Mouse (Mus musculus) heart, embryonic 11.5 days (tissue): ENCODE measurements around the gene Ebf4. TPM values are rescaled to one million over a fixed set of nuclear protein-coding genes. Genes with fewer than 3 reads are reported as not detected.
A peak's percentile ranks its signal among the peaks of the same experiment; 100 is the strongest.
"Not testable (repeated sequence)": the region's sequence is repeated elsewhere in the genome, so short reads cannot be mapped to it uniquely, and the experiment has no call there.

Experiments
- ATAC-seq: fragments of 200-750 bp; cut with Nextera tagmentation; replicated peaks from 2 replicates; pipeline ENCODE4 v1.8.0; 2017; ENCODE audit warnings: moderate library complexity; ENCODE audit not compliant: insufficient number of reproducible peaks, low FRiP score, low TSS enrichment
- H3K27ac ChIP-seq: fragments of 300-500 bp; sonication (generic); 2 replicates; pipeline ENCODE4 v1.5.1; 2014; ENCODE audit warnings: mild to moderate bottlenecking, low read depth, low read length
- H3K27me3 ChIP-seq: fragments of 300-500 bp; sonication (generic); 2 replicates; pipeline ENCODE4 v1.6.1; 2014; ENCODE audit warnings: mild to moderate bottlenecking, low read length, mixed read lengths; ENCODE audit not compliant: control insufficient read depth, insufficient read depth
- H3K36me3 ChIP-seq: fragments of 300-500 bp; sonication (generic); 2 replicates; pipeline ENCODE4 v1.6.1; 2014; ENCODE audit warnings: mild to moderate bottlenecking, low read length, moderate library complexity, mixed read lengths; ENCODE audit not compliant: control insufficient read depth, insufficient read depth
- H3K4me1 ChIP-seq: fragments of 300-500 bp; sonication (generic); 2 replicates; pipeline ENCODE4 v1.6.1; 2014; ENCODE audit warnings: low read length; ENCODE audit not compliant: control insufficient read depth, insufficient read depth
- H3K4me2 ChIP-seq: fragments of 300-500 bp; sonication (generic); 2 replicates; pipeline ENCODE4 v1.6.1; 2014; ENCODE audit warnings: mild to moderate bottlenecking, moderate library complexity
- H3K4me3 ChIP-seq: fragments of 300-500 bp; sonication (generic); 2 replicates; pipeline ENCODE4 v1.5.1; 2014; ENCODE audit warnings: low read depth, low read length
- H3K9ac ChIP-seq: fragments of 300-500 bp; sonication (generic); 2 replicates; pipeline ENCODE4 v1.6.1; 2014; ENCODE audit warnings: mild to moderate bottlenecking, low read depth, low read length, moderate library complexity
- H3K9me3 ChIP-seq: fragments of 300-500 bp; sonication (generic); replicated peaks from 2 replicates; pipeline ENCODE4 v1.6.1; 2016; ENCODE audit warnings: low read length; ENCODE audit not compliant: control insufficient read depth
- WGBS: fragments of 180-500 bp; shearing (Covaris S2); extraction: QIAGEN DNeasy Blood & Tissue Kit; methylation state at CpG from one replicate; pipeline ENCODE4 v1.1.7; 2014; ENCODE audit not compliant: insufficient replicate concordance; 5-methylcytosine and 5-hydroxymethylcytosine counted together
- polyA plus RNA-seq: library from polyadenylated mRNA; unstranded; fragments of >200 nt; fragmentation: Nextera tagmentation; extraction: Ambion mirVana; gene quantifications from 2 replicates; pipeline ENCODE4 v1.2.1, GENCODE M21; 2014

Gene Ebf4
- polyA plus RNA-seq, 1 experiment from 2014 or later: 1.1 TPM

DNA sequence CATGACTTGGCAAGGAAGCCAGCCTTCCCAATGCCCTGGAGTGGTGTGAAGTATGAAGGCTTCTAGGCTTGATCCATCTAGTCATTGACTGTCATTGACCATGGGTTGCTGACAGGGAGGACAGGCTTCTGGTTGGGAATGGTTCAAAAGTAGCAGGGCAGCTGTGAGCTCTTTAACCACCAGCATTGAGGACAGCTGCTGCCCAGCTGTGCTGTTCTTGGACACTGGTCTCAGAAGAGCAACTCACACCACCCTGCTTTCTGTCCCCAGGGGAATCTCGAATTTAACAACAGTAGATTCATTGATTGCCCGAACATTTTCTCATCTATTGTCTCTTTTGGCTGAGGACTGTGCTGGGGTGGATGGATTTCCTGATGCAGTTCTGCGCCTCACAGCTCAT, 58.9 kb downstream of the Ebf4 start:
- no peak overlapping the region for H3K27ac ChIP-seq
- no peak overlapping the region for H3K4me2 ChIP-seq
- ATAC-seq: no peak
- WGBS: 50% methylated on average over 3 of the region's 3 CpGs
- H3K9me3 ChIP-seq: no peaks in the 10 kb centered on the region
- H3K4me1 ChIP-seq: no peaks in the 10 kb centered on the region
- H3K36me3 ChIP-seq: no peaks in the 10 kb centered on the region
- H3K4me3 ChIP-seq: no peak overlapping the region
- H3K9ac ChIP-seq: no peak overlapping the region
- peaks cover 16% of the 10 kb centered on the region for H3K27me3 ChIP-seq

DNA sequence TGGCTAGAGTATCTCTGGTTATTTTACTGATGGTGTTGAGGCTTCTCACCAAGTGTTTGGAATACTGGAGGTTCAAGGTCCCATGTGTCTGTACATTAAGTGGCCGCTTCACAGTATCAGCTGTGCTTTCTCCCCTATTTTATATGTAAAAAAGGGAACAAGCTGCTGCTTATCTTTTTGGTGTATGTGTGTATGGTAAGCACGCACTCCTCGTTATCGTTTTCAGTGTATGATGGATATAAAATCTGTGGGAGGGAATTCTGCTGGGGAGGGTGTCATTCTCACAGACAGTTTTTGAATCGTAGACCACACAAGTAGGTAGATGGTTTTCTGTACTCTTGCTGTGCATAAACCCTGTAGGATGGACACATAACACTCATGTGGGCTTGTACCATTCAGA, 62.6 kb downstream of the Ebf4 start:
- no peak overlapping the region for H3K4me2 ChIP-seq
- 91% methylated on average over 5 of the region's 5 CpGs for WGBS

DNA sequence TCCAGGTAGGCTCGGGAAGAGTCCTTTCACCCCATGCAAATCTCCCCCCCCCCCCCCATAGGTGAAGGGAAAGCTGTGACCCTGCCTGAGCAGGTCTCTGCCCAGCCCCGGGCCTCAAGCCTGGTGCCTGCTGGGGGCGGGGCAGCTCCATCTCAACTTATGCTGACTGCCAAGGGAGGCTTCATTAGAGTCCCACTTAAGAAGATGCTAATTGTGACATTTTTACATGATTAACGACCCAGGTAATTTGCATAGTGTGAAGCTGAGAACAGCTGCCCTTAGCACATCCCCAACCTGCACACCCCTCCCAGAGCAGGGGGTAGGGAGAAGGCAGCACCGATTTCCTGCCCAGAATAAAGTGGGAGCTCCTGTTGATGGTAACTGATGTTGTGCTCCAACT, 63.9 kb downstream of the Ebf4 start:
- H3K27ac ChIP-seq: no peak overlapping the region
- no peak for ATAC-seq
- peaks cover 64% of the 10 kb centered on the region for H3K27me3 ChIP-seq
- no peak overlapping the region for H3K4me3 ChIP-seq
- no peak overlapping the region for H3K9ac ChIP-seq
- no peaks in the 10 kb centered on the region for H3K9me3 ChIP-seq
- WGBS: 14% methylated on average over 5 of the region's 5 CpGs
- H3K4me1 ChIP-seq: no peaks in the 10 kb centered on the region
- H3K36me3 ChIP-seq: no peaks in the 10 kb centered on the region
- H3K4me2 ChIP-seq: no peak overlapping the region

More for the DNA sequence above, 62.6 kb downstream of the Ebf4 start:
- H3K9ac ChIP-seq: no peak overlapping the region
- no peaks in the 10 kb centered on the region for H3K9me3 ChIP-seq
- no peak for ATAC-seq
- no peaks in the 10 kb centered on the region for H3K36me3 ChIP-seq
- peaks cover 51% of the 10 kb centered on the region for H3K27me3 ChIP-seq
- H3K27ac ChIP-seq: no peak overlapping the region
- H3K4me3 ChIP-seq: no peak overlapping the region
- no peaks in the 10 kb centered on the region for H3K4me1 ChIP-seq

DNA sequence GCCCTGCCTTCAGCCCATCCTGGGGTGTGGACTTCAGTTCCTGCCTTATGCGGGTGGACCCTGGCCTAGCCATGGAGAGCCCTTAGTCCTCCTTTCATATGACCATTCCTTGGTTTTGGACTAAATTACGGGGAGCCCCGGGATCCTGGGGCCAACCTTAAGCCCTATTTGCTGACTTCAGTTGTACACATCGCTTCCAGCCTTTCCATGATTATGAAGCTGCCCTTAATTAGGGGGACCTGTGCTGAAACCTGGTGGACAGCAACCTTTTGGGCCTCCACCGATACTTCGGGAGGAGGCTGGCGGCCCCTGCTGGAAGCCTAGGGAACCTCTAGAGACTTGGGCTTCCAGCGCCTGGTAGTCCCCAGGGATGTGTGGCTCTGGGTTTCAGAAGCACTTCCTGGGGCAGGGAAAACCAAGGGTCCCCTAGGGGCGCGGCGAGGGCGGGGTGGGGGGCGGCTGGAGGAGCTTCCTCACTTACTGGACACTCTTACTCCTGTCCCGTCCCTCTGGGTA, 67.6 kb downstream of the Ebf4 start:
- Histone ChIP-seq H3K4me3 (no peak overlapping the region), H3K27me3 (peaks cover 62% of the 10 kb centered on the region), H3K36me3 (no peaks in the 10 kb centered on the region), H3K4me2 (no peak overlapping the region), H3K9ac (no peak overlapping the region), H3K27ac (no peak overlapping the region), H3K9me3 (no peaks in the 10 kb centered on the region), H3K4me1 (peaks cover 4% of the 10 kb centered on the region)
- 4% methylated on average over 14 of the region's 14 CpGs for WGBS
- ATAC-seq: no peak

DNA sequence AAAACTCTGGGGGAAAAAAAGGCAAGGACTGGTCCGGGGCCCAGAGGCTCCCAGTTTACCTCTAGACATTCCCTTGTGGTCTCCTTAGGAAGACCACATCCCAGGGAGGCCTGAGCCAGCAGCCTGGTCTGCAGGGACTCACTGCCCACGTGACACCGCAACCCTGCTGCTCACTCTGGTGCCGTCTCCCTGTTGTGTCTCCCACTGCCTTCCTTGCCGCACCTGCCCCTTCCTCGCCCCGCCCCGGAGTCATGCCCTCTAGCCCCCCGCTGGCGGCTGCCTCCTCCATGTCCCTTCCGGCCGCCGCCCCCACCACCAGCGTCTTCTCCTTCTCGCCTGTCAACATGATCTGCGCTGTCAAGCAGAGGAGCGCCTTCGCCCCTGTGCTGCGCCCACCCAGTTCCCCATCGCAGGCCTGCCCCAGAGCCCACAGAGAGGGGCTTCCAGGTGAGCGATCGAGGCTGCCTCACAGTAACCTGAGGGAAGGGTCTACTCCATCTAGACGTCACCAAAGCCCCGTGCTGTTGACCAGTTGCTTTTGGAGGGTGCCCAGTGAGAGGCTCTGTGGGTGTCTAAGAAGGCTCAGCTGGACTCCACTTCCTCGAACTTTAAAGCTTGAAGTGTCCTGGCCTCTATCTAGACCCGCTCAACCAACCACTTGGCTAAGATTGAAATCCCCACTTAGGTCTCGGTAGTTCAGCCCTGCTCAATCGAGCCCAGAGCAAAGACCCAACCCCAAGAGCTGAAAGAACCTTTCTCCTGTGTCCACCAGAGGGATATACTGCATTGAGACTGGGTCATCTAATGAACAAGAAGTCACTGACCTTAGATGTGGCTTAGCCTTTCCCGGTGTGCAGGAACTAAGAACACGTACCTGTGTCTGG, 70.5 kb downstream of the Ebf4 start:
- peak overlapping the region; percentile 72 for H3K9ac ChIP-seq
- peak overlapping the region; percentile 55 for H3K4me3 ChIP-seq
- peaks cover 38% of the 10 kb centered on the region for H3K27me3 ChIP-seq
- no peaks in the 10 kb centered on the region for H3K36me3 ChIP-seq
- H3K27ac ChIP-seq: no peak overlapping the region
- H3K9me3 ChIP-seq: no peaks in the 10 kb centered on the region
- H3K4me2 ChIP-seq: peak overlapping the region; percentile 91
- H3K4me1 ChIP-seq: peaks cover 4% of the 10 kb centered on the region
- peak; percentile 60 for ATAC-seq
- WGBS: 4% methylated on average over 30 of the region's 30 CpGs

DNA sequence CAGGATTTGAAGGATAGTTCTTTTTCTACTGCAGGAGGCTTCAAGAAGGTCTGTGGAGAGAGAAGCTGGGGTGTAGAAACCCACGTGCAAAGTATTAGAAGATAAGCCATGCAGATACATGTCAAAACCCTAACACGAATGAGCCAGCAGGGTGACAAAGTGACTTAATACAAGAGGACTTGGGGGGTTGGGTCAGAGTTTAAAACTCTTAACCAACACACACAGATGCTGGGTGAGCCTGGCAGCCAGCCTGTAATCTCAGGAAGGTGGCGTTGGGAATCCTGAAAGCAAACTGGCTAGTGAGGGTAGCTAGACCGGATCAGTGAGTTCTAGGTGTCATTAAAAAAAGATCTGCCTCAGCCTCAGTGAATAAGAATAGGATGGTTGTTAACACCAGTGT, 72.4 kb downstream of the Ebf4 start:
- Histone ChIP-seq H3K4me3 (no peak overlapping the region), H3K27ac (no peak overlapping the region), H3K36me3 (no peaks in the 10 kb centered on the region), H3K27me3 (peaks cover 19% of the 10 kb centered on the region), H3K9ac (no peak overlapping the region), H3K4me2 (no peak overlapping the region), H3K4me1 (peaks cover 4% of the 10 kb centered on the region), H3K9me3 (no peaks in the 10 kb centered on the region)
- no peak for ATAC-seq
- WGBS: 58% methylated on average over 4 of the region's 4 CpGs

DNA sequence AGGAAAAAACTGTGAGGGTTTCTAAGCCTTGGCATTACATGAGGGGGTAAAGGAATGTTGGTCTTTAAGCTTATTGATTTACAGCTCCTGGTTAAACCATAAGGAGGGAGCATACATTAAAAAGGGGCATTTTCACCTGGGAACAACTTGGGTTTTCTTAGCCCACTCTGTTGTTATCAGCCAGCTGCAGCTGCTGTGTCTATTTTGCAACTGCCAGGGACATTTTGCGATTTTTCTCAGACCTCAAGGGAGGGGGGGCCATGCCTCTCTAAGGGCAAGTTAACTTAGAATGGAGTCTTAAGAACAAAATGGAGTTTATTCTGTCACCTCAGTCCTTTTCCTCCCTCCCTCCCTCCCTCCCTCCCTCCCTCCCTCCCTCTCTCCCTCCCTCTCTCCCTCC, 78.1 kb downstream of the Ebf4 start:
- H3K9ac ChIP-seq, H3K4me3 ChIP-seq: not testable (repeated sequence)
- 39% methylated on average over 1 of the region's 1 CpGs for WGBS

DNA sequence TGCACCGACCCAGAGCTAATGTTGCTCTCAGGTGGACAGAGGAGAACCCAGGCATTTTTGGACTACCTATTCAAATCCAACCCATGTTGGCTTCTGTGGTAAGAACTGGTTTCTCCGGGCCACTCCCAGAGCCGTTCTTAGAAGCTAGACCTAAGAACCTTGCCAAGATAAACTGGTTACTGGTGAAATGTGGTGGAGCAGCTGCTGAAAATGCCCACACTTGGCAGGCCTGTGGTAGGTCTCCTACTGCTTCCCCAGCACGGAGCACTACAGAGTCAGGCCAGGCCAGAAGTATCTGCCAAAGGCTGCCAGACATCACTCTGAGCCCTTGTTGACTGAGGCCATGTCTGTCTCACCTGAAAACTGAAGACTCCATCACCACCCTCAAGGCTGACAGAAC, 80.0 kb downstream of the Ebf4 start:
- WGBS: 71% methylated on average over 4 of the region's 4 CpGs
- Histone ChIP-seq H3K36me3 (no peaks in the 10 kb centered on the region), H3K9ac (no peak overlapping the region), H3K4me1 (no peaks in the 10 kb centered on the region), H3K4me2 (no peak overlapping the region), H3K27me3 (no peaks in the 10 kb centered on the region), H3K9me3 (no peaks in the 10 kb centered on the region), H3K4me3 (no peak overlapping the region), H3K27ac (no peak overlapping the region)
- ATAC-seq: no peak

More for the DNA sequence above, 78.1 kb downstream of the Ebf4 start:
- not testable (repeated sequence) for H3K9me3 ChIP-seq, H3K4me2 ChIP-seq, H3K36me3 ChIP-seq, H3K4me1 ChIP-seq, H3K27ac ChIP-seq, H3K27me3 ChIP-seq, ATAC-seq

DNA sequence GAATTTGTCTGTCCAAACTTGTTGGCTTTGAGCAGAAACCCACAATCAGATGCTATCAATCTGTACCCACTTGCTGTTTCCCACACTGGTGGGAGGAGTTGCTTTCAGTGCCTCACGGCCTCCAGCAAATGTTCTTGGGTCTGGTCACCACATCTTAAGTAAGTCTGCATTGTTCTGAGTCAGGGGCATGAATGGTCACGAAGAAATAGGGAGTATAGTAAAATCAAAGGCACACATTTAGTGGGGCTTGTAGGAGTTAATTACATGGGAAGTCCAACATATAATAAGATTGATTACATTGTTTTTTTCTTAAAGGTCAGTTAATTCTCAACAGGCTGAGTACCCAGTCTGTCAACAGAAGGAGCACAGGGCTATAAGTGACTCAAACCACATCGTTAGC, 88.2 kb downstream of the Ebf4 start:
- Histone ChIP-seq H3K36me3 (no peaks in the 10 kb centered on the region), H3K4me1 (no peaks in the 10 kb centered on the region), H3K9ac (no peak overlapping the region), H3K4me2 (no peak overlapping the region), H3K4me3 (no peak overlapping the region), H3K9me3 (no peaks in the 10 kb centered on the region), H3K27me3 (no peaks in the 10 kb centered on the region), H3K27ac (no peak overlapping the region)
- 64% methylated on average over 3 of the region's 3 CpGs for WGBS
- ATAC-seq: no peak
